Comparison of ENCODE assay signal across 10 mouse cellular contexts in genomic region chr16:17625488-17626268, GRCm38 (mm10). TPM values are rescaled to one million over a fixed set of nuclear protein-coding genes. Genes with fewer than 3 reads are reported as not detected.
DNase-seq lines count a peak whose midpoint lies in the region; ATAC-seq and TF ChIP-seq lines count a peak whose summit lies in the region.
"Had no signal": no experiment of that assay in that cellular context is flagged by ENCODE, and none has a peak within 500 bp of the region (broad histone marks: within the 10 kb centered on the region; RNA-seq: fewer than 3 reads in every experiment).

No protein-coding gene starts in this region.

- no peaks in the 10 kb centered on the region for H3K4me1 ChIP-seq in cerebellum, adult 2 months (ENCODE audit: control insufficient read depth, insufficient read depth, low read length)
- H3K4me1 ChIP-seq in limb, embryonic 14.5 days (ENCODE audit: control insufficient read depth, insufficient read depth, low read length), result no peaks in the 10 kb centered on the region
- H3K4me1 ChIP-seq in limb, embryonic 10.5 days, result peaks cover 2% of the 10 kb centered on the region; the same call in 1 of the 2 replicates
- H3K4me1 ChIP-seq in embryonic facial prominence, embryonic 15.5 days, result peaks cover 2% of the 10 kb centered on the region
- no peaks in the 10 kb centered on the region; the same call in 1 of the 2 replicates for H3K4me1 ChIP-seq in midbrain, embryonic 14.5 days (ENCODE audit: control insufficient read depth, insufficient read depth, low read length)

- no peaks in the 10 kb centered on the region for H3K27me3 ChIP-seq in cerebellum, adult 2 months (ENCODE audit: control insufficient read depth, insufficient read depth, low read length)
- no peaks in the 10 kb centered on the region for H3K27me3 ChIP-seq in limb, embryonic 14.5 days (ENCODE audit: control insufficient read depth, insufficient read depth, low read length)
- H3K27me3 ChIP-seq in limb, embryonic 10.5 days (ENCODE audit: low read depth, poor library complexity, severe bottlenecking), result no peaks in the 10 kb centered on the region
- H3K27me3 ChIP-seq in embryonic facial prominence, embryonic 15.5 days, result no peaks in the 10 kb centered on the region
- no peaks in the 10 kb centered on the region for H3K27me3 ChIP-seq in midbrain, embryonic 14.5 days (ENCODE audit: control insufficient read depth, insufficient read depth, low read length)

- WGBS in cerebellum, adult 2 months, result 55% methylated on average over 8 of the region's 8 CpGs
- WGBS in limb, embryonic 14.5 days, result 73% methylated on average over 8 of the region's 8 CpGs
- 77% methylated on average over 8 of the region's 8 CpGs for WGBS in limb, embryonic 10.5 days
- 73% methylated on average over 8 of the region's 8 CpGs for WGBS in embryonic facial prominence, embryonic 15.5 days
- 70% methylated on average over 8 of the region's 8 CpGs for WGBS in midbrain, embryonic 14.5 days

- TF ChIP-seq CTCF in cerebellum, adult 2 months (IDR thresholded peaks at IDR 0.05; ENCODE audit: borderline replicate concordance, insufficient read depth, low read depth, low read length), result peak; percentile 73; the same call in 1 of the 2 replicates

- ATAC-seq in limb, embryonic 14.5 days (ENCODE audit: low FRiP score, low read depth), result peak; percentile 72; the same call in 1 of the 2 replicates
- 0 out of 2 replicates have a peak, but pooled peaks have one; percentile 47 for ATAC-seq in embryonic facial prominence, embryonic 15.5 days (ENCODE audit: insufficient number of reproducible peaks, low FRiP score, low TSS enrichment, low read depth)
- ATAC-seq in midbrain, embryonic 14.5 days (ENCODE audit: low FRiP score, low TSS enrichment), result no peak; the same call in 1 of the 2 replicates

- no peak overlapping the region for H3K4me3 ChIP-seq in cerebellum, adult 2 months (replicated peaks; ENCODE audit: insufficient read depth, low read depth, low read length)
- H3K4me3 ChIP-seq in limb, embryonic 14.5 days (replicated peaks; ENCODE audit: low read length), result no peak overlapping the region
- no peak overlapping the region for H3K4me3 ChIP-seq in limb, embryonic 10.5 days
- H3K4me3 ChIP-seq in embryonic facial prominence, embryonic 15.5 days (replicated peaks), result no peak overlapping the region
- no peak overlapping the region for H3K4me3 ChIP-seq in midbrain, embryonic 14.5 days (replicated peaks; ENCODE audit: low read depth, low read length)
- H3K4me3 ChIP-seq: erythroblast, embryonic 14.5 days had no signal

- TF ChIP-seq POLR2A in cerebellum, adult 2 months (IDR thresholded peaks at IDR 0.05; ENCODE audit: borderline replicate concordance, insufficient read depth, low read length), result no peak
- TF ChIP-seq POLR2A in limb, embryonic 14.5 days (IDR thresholded peaks at IDR 0.05; ENCODE audit: borderline replicate concordance, extremely low read depth, insufficient read depth, insufficient read length), result no peak

- peaks cover 82% of the 10 kb centered on the region for H3K36me3 ChIP-seq in limb, embryonic 14.5 days (ENCODE audit: control insufficient read depth, insufficient read depth, low read length)
- H3K36me3 ChIP-seq in limb, embryonic 10.5 days, result peaks cover 96% of the 10 kb centered on the region
- peaks cover 76% of the 10 kb centered on the region for H3K36me3 ChIP-seq in embryonic facial prominence, embryonic 15.5 days
- peaks cover 79% of the 10 kb centered on the region for H3K36me3 ChIP-seq in midbrain, embryonic 14.5 days (ENCODE audit: control insufficient read depth, insufficient read depth, low read length)

- no peak overlapping the region for H3K9ac ChIP-seq in limb, embryonic 14.5 days (ENCODE audit: low read depth, low read length, severe bottlenecking)
- H3K9ac ChIP-seq in embryonic facial prominence, embryonic 15.5 days, result no peak overlapping the region
- no peak overlapping the region for H3K9ac ChIP-seq in midbrain, embryonic 14.5 days (replicated peaks; ENCODE audit: low read length)

- no peak overlapping the region for H3K4me2 ChIP-seq in limb, embryonic 14.5 days (replicated peaks; ENCODE audit: low read depth, low read length, severe bottlenecking)
- no peak overlapping the region for H3K4me2 ChIP-seq in embryonic facial prominence, embryonic 15.5 days (replicated peaks)
- H3K4me2 ChIP-seq in midbrain, embryonic 14.5 days (ENCODE audit: low read length), result no peak overlapping the region

- peak in 1 of 2 experiments; percentile 45 for DNase-seq in cerebellum, adult 2 months
- DNase-seq in cerebellum, postnatal 4 days (ENCODE audit: low spot score in 2 of 2), result no peak
- peak; percentile 55 for DNase-seq in limb, embryonic 14.5 days (ENCODE audit: low spot score)
- DNase-seq in limb, embryonic 10.5 days (ENCODE audit: low spot score), result no peak
- peak; percentile 77 for DNase-seq in midbrain, embryonic 14.5 days
- no peak for DNase-seq in layer of hippocampus, adult 11-12 months (ENCODE audit: low spot score)
- DNase-seq in left cerebral cortex, adult 11 months (ENCODE audit: low spot score), result no peak
- DNase-seq: thymus, adult 18-20 months had no signal

- H3K9me3 ChIP-seq in limb, embryonic 14.5 days (ENCODE audit: control insufficient read depth, low read length), result no peaks in the 10 kb centered on the region
- H3K9me3 ChIP-seq in limb, embryonic 10.5 days (replicated peaks), result no peaks in the 10 kb centered on the region
- no peaks in the 10 kb centered on the region for H3K9me3 ChIP-seq in embryonic facial prominence, embryonic 15.5 days (replicated peaks)
- H3K9me3 ChIP-seq in midbrain, embryonic 14.5 days (ENCODE audit: control insufficient read depth, low read length), result no peaks in the 10 kb centered on the region

- no peak overlapping the region for H3K27ac ChIP-seq in cerebellum, adult 2 months (ENCODE audit: insufficient read depth, low read length)
- H3K27ac ChIP-seq in limb, embryonic 14.5 days (replicated peaks; ENCODE audit: low read depth, low read length), result no peak overlapping the region
- no peak overlapping the region for H3K27ac ChIP-seq in limb, embryonic 10.5 days
- H3K27ac ChIP-seq in embryonic facial prominence, embryonic 15.5 days (replicated peaks), result no peak overlapping the region
- H3K27ac ChIP-seq in midbrain, embryonic 14.5 days (replicated peaks; ENCODE audit: low read depth, low read length), result no peak overlapping the region

RNA-seq across cellular contexts. Expression of gene Smpd4, which starts 6.5 kb away (rescaled TPM):
- 113 and 125 TPM in 2 replicates for polyA plus RNA-seq in cerebellum, adult 2 months (2012; rRNA removed)
- polyA plus RNA-seq in limb, embryonic 14.5 days (2012; rRNA removed), result 120 and 163 TPM in 2 replicates
- polyA plus RNA-seq in limb, embryonic 14.5 days (2014; fragmentation: Nextera tagmentation; extraction: Ambion mirVana), result 32.5 and 38.7 TPM in 2 replicates
- polyA plus RNA-seq in limb, embryonic 10.5 days (2016; fragmentation: Nextera tagmentation; extraction: Ambion mirVana), result 74.3 and 74.4 TPM in 2 replicates
- polyA plus RNA-seq in embryonic facial prominence, embryonic 15.5 days (2015; fragmentation: Nextera tagmentation; extraction: Ambion mirVana), result 28.1 and 32.5 TPM in 2 replicates
- 29.1 and 29.3 TPM in 2 replicates for polyA plus RNA-seq in midbrain, embryonic 14.5 days (2014; fragmentation: Nextera tagmentation; extraction: Ambion mirVana)

RNA-seq across cellular contexts. Expression of gene Ccdc74a, which starts 20.6 kb away (rescaled TPM):
- 112 and 123 TPM in 2 replicates for polyA plus RNA-seq in cerebellum, adult 2 months (2012; rRNA removed)
- polyA plus RNA-seq in limb, embryonic 14.5 days (2012; rRNA removed), result 7.9 and 8.9 TPM in 2 replicates
- 6.5 and 7.0 TPM in 2 replicates for polyA plus RNA-seq in limb, embryonic 14.5 days (2014; fragmentation: Nextera tagmentation; extraction: Ambion mirVana)
- polyA plus RNA-seq in limb, embryonic 10.5 days (2016; fragmentation: Nextera tagmentation; extraction: Ambion mirVana), result 6.0 and 8.7 TPM in 2 replicates
- polyA plus RNA-seq in embryonic facial prominence, embryonic 15.5 days (2015; fragmentation: Nextera tagmentation; extraction: Ambion mirVana), result 15.4 and 15.9 TPM in 2 replicates
- polyA plus RNA-seq in midbrain, embryonic 14.5 days (2014; fragmentation: Nextera tagmentation; extraction: Ambion mirVana), result 9.4 and 9.6 TPM in 2 replicates

RNA-seq across cellular contexts. Expression of gene Slc7a4, which starts 42.7 kb away (rescaled TPM):
- polyA plus RNA-seq in cerebellum, adult 2 months (2012; rRNA removed), result 40.8 and 46.2 TPM in 2 replicates
- 7.7 and 14.2 TPM in 2 replicates for polyA plus RNA-seq in limb, embryonic 14.5 days (2012; rRNA removed)
- polyA plus RNA-seq in limb, embryonic 14.5 days (2014; fragmentation: Nextera tagmentation; extraction: Ambion mirVana), result 8.0 and 8.2 TPM in 2 replicates
- polyA plus RNA-seq in limb, embryonic 10.5 days (2016; fragmentation: Nextera tagmentation; extraction: Ambion mirVana), result 0.44 and 0.81 TPM in 2 replicates
- 8.6 and 9.4 TPM in 2 replicates for polyA plus RNA-seq in embryonic facial prominence, embryonic 15.5 days (2015; fragmentation: Nextera tagmentation; extraction: Ambion mirVana)
- 25.0 and 32.4 TPM in 2 replicates for polyA plus RNA-seq in midbrain, embryonic 14.5 days (2014; fragmentation: Nextera tagmentation; extraction: Ambion mirVana)
- polyA plus RNA-seq: erythroblast, embryonic 14.5 days had no signal

Comparison
In these comparisons a context has a peak if more than half of its experiments do, and no peak if none do; other contexts are left out.
1. DNase-seq: peak in limb, embryonic 14.5 days (single experiment) and midbrain, embryonic 14.5 days (single experiment); none in cerebellum, postnatal 4 days (0 of 2), limb, embryonic 10.5 days (single experiment), layer of hippocampus, adult 11-12 months (single experiment) and left cerebral cortex, adult 11 months (single experiment).